Mouse (Mus musculus) neural tube, embryonic 14.5 days (tissue): ENCODE data around the gene St3gal2. TPM values are rescaled to one million over a fixed set of nuclear protein-coding genes. Genes with fewer than 3 reads are reported as not detected.
A peak's percentile ranks its signal among the peaks of the same experiment; 100 is the strongest.
"Not testable (repeated sequence)": the region's sequence is repeated elsewhere in the genome, so short reads cannot be mapped to it uniquely, and the experiment has no call there.

ENCODE experiments used
- ATAC-seq: fragments of 200-750 bp; cut with Nextera tagmentation; 2 replicates; pipeline ENCODE4 v1.8.0; 2017; ENCODE audit warnings: low read depth, mild to moderate bottlenecking, moderate TSS enrichment, moderate library complexity
- H3K27ac ChIP-seq: fragments of 300-500 bp; sonication (generic); 2 replicates; pipeline ENCODE4 v1.5.1; 2014; ENCODE audit warnings: low read depth, mild to moderate bottlenecking, control low read depth, low read length, moderate library complexity, mixed read lengths
- H3K27me3 ChIP-seq: fragments of 300-500 bp; sonication (generic); 2 replicates; pipeline ENCODE4 v1.6.1; 2014; ENCODE audit warnings: low read length; ENCODE audit not compliant: control insufficient read depth, insufficient read depth
- H3K36me3 ChIP-seq: fragments of 300-500 bp; sonication (generic); 2 replicates; pipeline ENCODE4 v1.6.1; 2014; ENCODE audit warnings: low read length, mixed read lengths; ENCODE audit not compliant: control insufficient read depth, insufficient read depth
- H3K4me1 ChIP-seq: fragments of 300-500 bp; sonication (generic); 2 replicates; pipeline ENCODE4 v1.6.1; 2014; ENCODE audit warnings: low read length; ENCODE audit not compliant: control insufficient read depth, insufficient read depth
- H3K4me2 ChIP-seq: fragments of 300-500 bp; sonication (generic); 2 replicates; pipeline ENCODE4 v1.6.1; 2014; ENCODE audit warnings: mild to moderate bottlenecking, low read depth, low read length, control low read depth
- H3K4me3 ChIP-seq: fragments of 300-500 bp; sonication (generic); 2 replicates; pipeline ENCODE4 v1.5.1; 2014; ENCODE audit warnings: low read depth, low read length, control low read depth, mixed read lengths
- H3K9ac ChIP-seq: fragments of 300-500 bp; sonication (generic); replicated peaks from 2 replicates; pipeline ENCODE4 v1.6.1; 2014; ENCODE audit warnings: low read depth, mild to moderate bottlenecking, control low read depth, low read length, mixed read lengths
- H3K9me3 ChIP-seq: fragments of 300-500 bp; sonication (generic); 2 replicates; pipeline ENCODE4 v1.6.1; 2016; ENCODE audit warnings: low read length; ENCODE audit not compliant: control insufficient read depth
- WGBS: fragments of 180-500 bp; shearing (Covaris S2); extraction: QIAGEN DNeasy Blood & Tissue Kit; methylation state at CpG from one replicate; pipeline ENCODE4 v1.1.7; 2014; 5-methylcytosine and 5-hydroxymethylcytosine counted together
- microRNA-seq: library from miRNA; unstranded; fragments of <30 nt; microRNA quantifications from one replicate; pipeline ENCODE4, GENCODE M21; 2016
- polyA plus RNA-seq: library from polyadenylated mRNA; unstranded; fragments of >200 nt; fragmentation: Nextera tagmentation; extraction: Ambion mirVana; gene quantifications from 2 replicates; pipeline ENCODE4 v1.2.1, GENCODE M21; 2014

St3gal2 gene
- polyA plus RNA-seq, 1 experiment from 2014 or later: 12.7 TPM

- no peak for ATAC-seq
- no peak overlapping the region for H3K4me3 ChIP-seq
- no peak overlapping the region for H3K9ac ChIP-seq
- H3K9me3 ChIP-seq: no peaks in the 10 kb centered on the region
- no peak overlapping the region for H3K4me2 ChIP-seq
- H3K4me1 ChIP-seq: no peaks in the 10 kb centered on the region
- H3K27me3 ChIP-seq: no peaks in the 10 kb centered on the region
- H3K36me3 ChIP-seq: peaks cover 71% of the 10 kb centered on the region
- H3K27ac ChIP-seq: no peak overlapping the region
- 84% methylated on average over 8 of the region's 8 CpGs for WGBS
These were observed 68.4 kb downstream of the St3gal2 start for GRCm38 (mm10) chr8:110987805-110988744.

GRCm38 (mm10) chr8:110990017-110990416 lies 70.3 kb downstream of the St3gal2 start:
- Histone ChIP-seq H3K9me3 (no peaks in the 10 kb centered on the region), H3K27ac (no peak overlapping the region), H3K9ac (no peak overlapping the region), H3K4me3 (no peak overlapping the region), H3K4me2 (no peak overlapping the region), H3K4me1 (no peaks in the 10 kb centered on the region), H3K36me3 (peaks cover 58% of the 10 kb centered on the region), H3K27me3 (no peaks in the 10 kb centered on the region)
- WGBS: 90% methylated on average over 9 of the region's 9 CpGs
- ATAC-seq: no peak

GRCm38 (mm10) chr8:110996641-110997430 lies 77.1 kb downstream of the St3gal2 start:
- H3K9ac ChIP-seq: peak overlapping the region; percentile 75
- peaks cover 9% of the 10 kb centered on the region; the same call in 1 of the 2 replicates for H3K36me3 ChIP-seq
- peak overlapping the region; percentile 89 for H3K4me3 ChIP-seq
- H3K9me3 ChIP-seq: no peaks in the 10 kb centered on the region
- 37% methylated on average over 16 of the region's 16 CpGs for WGBS
- H3K4me2 ChIP-seq: peak overlapping the region; percentile 94
- H3K4me1 ChIP-seq: peaks cover 5% of the 10 kb centered on the region; the same call in 1 of the 2 replicates
- 0 out of 2 replicates have a peak overlapping the region, but pooled peaks have one; percentile 75 for H3K27ac ChIP-seq
- H3K27me3 ChIP-seq: no peaks in the 10 kb centered on the region
- ATAC-seq: no peak

GRCm38 (mm10) chr8:110997547-110998531 lies 78.1 kb downstream of the St3gal2 start, which contains the start of gene Ddx19a:
Ddx19a (minus strand) TSS chr8:110997800.
- H3K4me2 ChIP-seq: peak within 1 kb of the TSS; percentile 94
- H3K4me3 ChIP-seq: peak within 1 kb of the TSS; percentile 89
- ATAC-seq: peak; percentile 95
- no peaks in the 10 kb centered on the region for H3K36me3 ChIP-seq
- peaks cover 5% of the 10 kb centered on the region; the same call in 1 of the 2 replicates for H3K4me1 ChIP-seq
- WGBS: 3% methylated on average over 58 of the region's 58 CpGs
- no peaks in the 10 kb centered on the region for H3K27me3 ChIP-seq
- H3K9ac ChIP-seq: peak within 1 kb of the TSS; percentile 75
- peak within 1 kb of the TSS; percentile 75 for H3K27ac ChIP-seq
- H3K9me3 ChIP-seq: no peaks in the 10 kb centered on the region

GRCm38 (mm10) chr8:111010230-111010991 lies 90.7 kb downstream of the St3gal2 start:
- not testable (repeated sequence) for H3K9ac ChIP-seq, H3K4me3 ChIP-seq, ATAC-seq, H3K27ac ChIP-seq, H3K9me3 ChIP-seq, H3K4me2 ChIP-seq, H3K4me1 ChIP-seq, H3K27me3 ChIP-seq
- peaks cover 49% of the 10 kb centered on the region for H3K36me3 ChIP-seq
- 94% methylated on average over 6 of the region's 10 CpGs for WGBS

Small RNA genes within 50 kb of the gene (microRNA-seq; reads per million reads assigned to microRNA genes)
- 0.85 reads per million for gene Mir3473d

Other genes starting within 250 kb of the St3gal2 start
- gene Mtss1l, start 198.4 kb upstream of the St3gal2 start, polyA plus RNA-seq: 23.9 and 24.9 TPM in 2 replicates
- gene Il34, start 114.0 kb upstream of the St3gal2 start, polyA plus RNA-seq: 1.2 and 2.7 TPM in 2 replicates
- 64.6 and 78.1 TPM in 2 replicates for gene Cog4, start 73.3 kb upstream of the St3gal2 start, polyA plus RNA-seq
- 87.3 and 109 TPM in 2 replicates for gene Sf3b3, start 73.1 kb upstream of the St3gal2 start, polyA plus RNA-seq
- 3.9 and 5.4 TPM in 2 replicates for gene Fuk, start 17.4 kb upstream of the St3gal2 start, polyA plus RNA-seq
- 14.0 and 14.8 TPM in 2 replicates for gene Ddx19a, start 77.9 kb downstream of the St3gal2 start, polyA plus RNA-seq
- gene Ddx19b, start 111.8 kb downstream of the St3gal2 start, polyA plus RNA-seq: 6.3 and 7.6 TPM in 2 replicates
- gene Aars, start 113.2 kb downstream of the St3gal2 start, polyA plus RNA-seq: 76.4 and 93.5 TPM in 2 replicates
- gene Exosc6, start 136.4 kb downstream of the St3gal2 start, polyA plus RNA-seq: not detected in 2 replicates
- gene Clec18a, start 172.5 kb downstream of the St3gal2 start, polyA plus RNA-seq: 0.70 and 1.5 TPM in 2 replicates
- 8.1 and 8.7 TPM in 2 replicates for gene Pdpr, start 174.7 kb downstream of the St3gal2 start, polyA plus RNA-seq